Mouse (Mus musculus): ENCODE data around the gene Vwa5a. TPM values are rescaled to one million over a fixed set of nuclear protein-coding genes. Genes with fewer than 3 reads are reported as not detected.
A peak's percentile ranks its signal among the peaks of the same experiment; 100 is the strongest.

Vwa5a gene
- 92.0 and 92.3 TPM in 2 replicates for polyA plus RNA-seq (2011; ENCODE audit: insufficient read length, low read depth, missing spikeins)

DNA sequence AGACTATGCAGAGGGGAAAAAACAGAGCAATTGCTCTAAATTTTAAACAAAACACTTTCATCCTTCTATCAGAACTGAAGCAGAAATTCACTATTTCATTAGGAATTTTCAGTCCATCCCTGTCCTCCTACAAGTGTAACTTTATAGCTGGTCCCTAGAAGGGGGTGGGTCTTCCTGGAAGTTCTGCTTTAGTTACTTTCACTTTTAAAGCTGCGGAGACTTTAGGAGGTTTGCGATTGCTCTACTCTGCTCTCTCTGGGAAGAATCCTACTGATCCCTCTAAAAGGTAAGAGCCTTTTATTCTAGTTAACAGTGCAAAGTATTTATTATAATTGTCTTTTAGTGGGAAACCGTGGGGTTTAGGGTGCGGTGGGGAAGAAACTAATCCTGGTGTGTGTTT lies at the start of gene Vwa5a:
Gene Vwa5a (plus strand): TSS at position 167 of the 400 bp plus-strand sequence.
- TF ChIP-seq POLR2A (IDR thresholded peaks at IDR 0.05; ENCODE audit: low read depth, low read length) (peak; percentile 46; the same call in 1 of the 2 replicates), CTCF (IDR thresholded peaks at IDR 0.05; ENCODE audit: borderline replicate concordance, insufficient read depth, low read length) (no peak)

DNA sequence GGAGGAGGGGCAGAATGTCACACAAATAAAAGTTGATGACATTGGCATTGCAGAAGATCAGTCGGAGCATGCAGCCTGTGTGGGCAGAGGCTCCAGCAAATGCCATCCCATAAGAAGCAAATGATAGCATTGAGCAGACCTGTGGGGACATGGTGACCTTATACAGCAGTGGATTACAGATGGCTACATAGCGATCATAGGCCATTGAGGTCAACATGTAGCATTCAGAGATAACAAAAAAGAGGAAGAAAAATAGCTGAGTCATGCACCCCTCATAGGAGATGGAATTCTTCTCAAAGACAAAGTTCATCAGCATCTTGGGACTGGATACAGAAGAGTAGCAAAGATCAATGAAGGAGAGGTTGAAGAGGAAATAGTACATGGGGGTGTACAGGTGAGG lies 45.2 kb upstream of the Vwa5a start:
- no peaks in the 10 kb centered on the region for H3K4me1 ChIP-seq (ENCODE audit: control insufficient read depth, insufficient read depth, low read length)
- no peak overlapping the region for H3K4me3 ChIP-seq (ENCODE audit: insufficient read depth, low read length)
- TF ChIP-seq POLR2A (IDR thresholded peaks at IDR 0.05; ENCODE audit: low read depth, low read length) (no peak), CTCF (IDR thresholded peaks at IDR 0.05; ENCODE audit: borderline replicate concordance, insufficient read depth, low read length) (no peak)
- H3K27ac ChIP-seq (ENCODE audit: insufficient read depth, low read length), result no peak overlapping the region

More for the DNA sequence above, at the start of gene Vwa5a:
- peak within 1 kb of the TSS; percentile 70 for H3K4me3 ChIP-seq (ENCODE audit: insufficient read depth, low read length)
- peaks cover 10% of the 10 kb centered on the region for H3K4me1 ChIP-seq (ENCODE audit: control insufficient read depth, insufficient read depth, low read length)
- peak within 1 kb of the TSS; percentile 95 for H3K27ac ChIP-seq (ENCODE audit: insufficient read depth, low read length)

DNA sequence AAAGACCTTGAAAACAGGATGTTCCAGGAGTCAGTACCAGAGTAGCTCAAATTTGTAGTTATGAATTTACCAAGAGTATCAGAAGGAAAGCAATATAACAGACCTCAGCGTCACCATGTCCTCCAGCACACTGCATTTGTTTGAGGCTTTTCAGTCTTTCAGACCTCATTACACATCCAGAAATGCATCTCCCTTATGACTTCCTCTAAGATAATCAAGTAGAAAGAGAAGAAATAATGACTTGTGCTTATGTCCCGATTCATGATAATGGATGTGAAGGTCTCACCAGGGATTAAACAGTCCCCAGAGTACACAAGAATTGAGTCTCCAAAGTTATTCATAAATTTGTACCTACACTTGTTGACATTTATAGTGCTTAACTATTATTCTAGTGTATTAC lies 43.6 kb upstream of the Vwa5a start, which contains the start of gene Olfr918:
Gene Olfr918 (minus strand): TSS at position 101 of the 400 bp plus-strand sequence.
- no peak for TF ChIP-seq CTCF (IDR thresholded peaks at IDR 0.05; ENCODE audit: borderline replicate concordance, insufficient read depth, low read length)
- TF ChIP-seq POLR2A (IDR thresholded peaks at IDR 0.05; ENCODE audit: low read depth, low read length), result no peak
- Histone ChIP-seq H3K4me3 (ENCODE audit: insufficient read depth, low read length) (no peak within 1 kb of the TSS), H3K27ac (ENCODE audit: insufficient read depth, low read length) (no peak within 1 kb of the TSS), H3K4me1 (ENCODE audit: control insufficient read depth, insufficient read depth, low read length) (no peaks in the 10 kb centered on the region)

DNA sequence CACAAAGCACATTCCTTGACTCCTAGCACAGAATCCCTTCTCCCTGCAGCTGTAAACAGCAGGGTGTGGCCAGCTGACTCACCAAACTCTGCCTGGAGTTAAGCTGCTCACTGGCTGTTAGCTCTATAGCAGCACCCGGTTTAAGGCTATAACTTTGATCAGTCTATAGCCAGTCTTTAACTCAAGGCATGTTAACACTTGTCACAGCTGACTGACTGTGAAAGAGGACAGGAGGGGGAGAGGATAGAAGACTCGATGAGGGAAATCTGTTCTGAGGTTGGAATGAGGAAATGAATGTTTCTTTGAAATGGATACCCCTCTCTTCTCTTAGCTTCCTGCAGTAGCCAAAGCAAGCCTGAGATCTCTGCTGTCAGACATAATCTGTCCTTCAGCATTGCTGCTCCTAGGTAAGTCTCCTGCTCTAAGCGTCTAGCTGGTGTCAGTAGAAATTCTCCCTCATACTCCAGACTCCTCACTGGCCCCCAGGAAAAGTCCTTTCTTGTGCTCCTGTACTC lies 916 bp downstream of the Vwa5a start:
- peak overlapping the region; percentile 70 for H3K4me3 ChIP-seq (ENCODE audit: insufficient read depth, low read length)
- no peak for TF ChIP-seq CTCF (IDR thresholded peaks at IDR 0.05; ENCODE audit: borderline replicate concordance, insufficient read depth, low read length)
- TF ChIP-seq POLR2A (IDR thresholded peaks at IDR 0.05; ENCODE audit: low read depth, low read length), result peak; percentile 37; the same call in 1 of the 2 replicates
- peak overlapping the region; percentile 95 for H3K27ac ChIP-seq (ENCODE audit: insufficient read depth, low read length)
- peaks cover 10% of the 10 kb centered on the region for H3K4me1 ChIP-seq (ENCODE audit: control insufficient read depth, insufficient read depth, low read length)

DNA sequence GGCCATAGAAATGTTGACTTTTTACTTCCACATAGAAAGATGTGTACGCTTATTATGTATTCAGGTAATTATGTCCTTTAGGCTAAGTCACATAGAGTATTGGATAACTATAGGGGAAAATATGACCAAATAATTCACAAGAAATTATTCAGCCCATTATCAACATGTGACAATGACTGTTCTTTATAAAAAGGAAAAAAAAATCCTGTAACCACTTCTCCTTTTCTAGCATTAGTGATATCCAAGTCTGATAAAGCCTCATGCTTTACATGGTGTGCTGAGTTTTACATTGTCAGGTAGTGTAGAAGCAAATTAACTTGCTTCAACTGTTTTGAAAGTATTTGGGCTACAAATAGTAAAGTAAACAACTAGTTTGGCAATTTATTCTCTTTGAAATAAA lies 6.0 kb downstream of the Vwa5a start:
- Histone ChIP-seq H3K27ac (ENCODE audit: insufficient read depth, low read length) (no peak overlapping the region), H3K4me3 (ENCODE audit: insufficient read depth, low read length) (no peak overlapping the region), H3K4me1 (ENCODE audit: control insufficient read depth, insufficient read depth, low read length) (peaks cover 7% of the 10 kb centered on the region)
- TF ChIP-seq POLR2A (IDR thresholded peaks at IDR 0.05; ENCODE audit: low read depth, low read length) (no peak), CTCF (IDR thresholded peaks at IDR 0.05; ENCODE audit: borderline replicate concordance, insufficient read depth, low read length) (no peak)

DNA sequence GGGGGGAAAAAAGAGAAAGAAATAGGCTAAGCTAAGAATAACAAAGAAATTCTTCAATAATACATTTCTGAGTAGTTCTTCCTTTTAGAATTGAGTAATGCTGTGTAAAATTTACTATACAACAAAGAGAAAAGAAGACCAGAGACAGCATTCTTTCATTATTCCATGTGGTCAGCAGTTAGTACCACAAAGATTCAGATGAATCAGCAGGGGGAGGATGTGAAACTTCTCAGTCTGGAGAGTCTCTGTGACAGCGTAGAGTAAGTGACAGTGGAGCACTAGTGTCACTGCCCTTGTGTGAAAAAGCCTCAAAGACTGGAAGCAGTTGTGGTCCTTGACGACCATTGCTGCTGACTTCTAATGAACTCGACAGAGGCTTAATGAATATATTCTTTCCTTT lies 10.2 kb downstream of the Vwa5a start:
- H3K4me3 ChIP-seq (ENCODE audit: insufficient read depth, low read length), result no peak overlapping the region
- H3K27ac ChIP-seq (ENCODE audit: insufficient read depth, low read length), result no peak overlapping the region
- TF ChIP-seq CTCF (IDR thresholded peaks at IDR 0.05; ENCODE audit: borderline replicate concordance, insufficient read depth, low read length) (no peak), POLR2A (IDR thresholded peaks at IDR 0.05; ENCODE audit: low read depth, low read length) (no peak)
- H3K4me1 ChIP-seq (ENCODE audit: control insufficient read depth, insufficient read depth, low read length), result no peaks in the 10 kb centered on the region

DNA sequence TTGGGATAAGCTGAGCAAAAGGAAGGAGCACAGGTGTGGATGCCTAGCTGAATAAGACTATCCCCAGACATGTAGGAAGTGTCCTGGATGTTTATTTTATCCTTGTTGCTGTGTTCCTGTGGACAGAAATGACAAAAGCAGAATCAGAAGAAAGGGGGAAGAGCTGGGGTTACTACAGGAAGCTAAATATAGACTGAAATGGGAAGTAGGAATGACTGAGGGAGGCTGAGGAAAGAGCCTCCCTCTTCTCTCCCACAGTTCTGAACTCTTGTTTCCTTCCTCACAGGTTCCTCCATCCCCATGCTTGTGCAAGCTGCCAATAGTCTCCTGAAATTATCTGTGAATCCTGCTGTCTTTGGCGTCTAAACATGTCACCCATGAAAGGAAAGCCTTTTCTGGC lies 23.3 kb downstream of the Vwa5a start:
- no peaks in the 10 kb centered on the region for H3K4me1 ChIP-seq (ENCODE audit: control insufficient read depth, insufficient read depth, low read length)
- TF ChIP-seq POLR2A (IDR thresholded peaks at IDR 0.05; ENCODE audit: low read depth, low read length) (no peak), CTCF (IDR thresholded peaks at IDR 0.05; ENCODE audit: borderline replicate concordance, insufficient read depth, low read length) (no peak)

DNA sequence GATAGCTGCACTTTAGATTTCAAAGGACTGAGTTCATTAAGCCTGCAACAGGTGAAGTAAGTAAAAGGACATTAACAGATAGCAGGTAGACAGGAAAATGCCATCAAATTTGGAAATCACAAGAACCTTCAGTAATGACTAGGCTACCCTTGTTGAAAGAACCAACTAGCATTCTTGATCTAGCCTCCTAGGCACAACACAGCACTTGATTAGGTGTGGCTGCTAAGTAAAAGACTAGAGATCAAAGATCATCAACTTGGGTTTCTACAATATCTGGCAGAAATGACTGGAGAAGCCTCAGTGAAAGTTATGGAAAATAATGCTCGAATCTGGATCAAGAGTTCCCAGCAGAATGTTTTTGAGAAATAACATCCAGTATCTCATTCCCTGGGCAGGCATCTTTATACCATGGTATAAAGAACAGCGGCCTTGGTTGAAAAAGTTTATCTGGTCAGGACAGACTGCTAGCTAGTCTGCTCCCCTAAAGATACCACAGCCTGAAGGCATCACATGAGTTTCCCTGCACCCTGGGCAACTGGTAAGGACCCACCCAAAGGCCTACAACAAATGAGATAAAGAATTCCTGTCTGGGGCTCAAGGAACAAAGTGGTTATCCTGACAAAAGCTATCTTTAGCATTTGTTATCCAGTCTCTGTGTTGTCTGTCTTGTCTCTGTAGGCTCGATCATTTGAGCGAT lies 26.7 kb downstream of the Vwa5a start:
- TF ChIP-seq POLR2A (IDR thresholded peaks at IDR 0.05; ENCODE audit: low read depth, low read length), result no peak
- no peak for TF ChIP-seq CTCF (IDR thresholded peaks at IDR 0.05; ENCODE audit: borderline replicate concordance, insufficient read depth, low read length)
- Histone ChIP-seq H3K27ac (ENCODE audit: insufficient read depth, low read length) (no peak overlapping the region), H3K4me1 (ENCODE audit: control insufficient read depth, insufficient read depth, low read length) (no peaks in the 10 kb centered on the region), H3K4me3 (ENCODE audit: insufficient read depth, low read length) (no peak overlapping the region)

More for the DNA sequence above, 23.3 kb downstream of the Vwa5a start:
- Histone ChIP-seq H3K27ac (ENCODE audit: insufficient read depth, low read length) (no peak overlapping the region), H3K4me3 (ENCODE audit: insufficient read depth, low read length) (no peak overlapping the region)

DNA sequence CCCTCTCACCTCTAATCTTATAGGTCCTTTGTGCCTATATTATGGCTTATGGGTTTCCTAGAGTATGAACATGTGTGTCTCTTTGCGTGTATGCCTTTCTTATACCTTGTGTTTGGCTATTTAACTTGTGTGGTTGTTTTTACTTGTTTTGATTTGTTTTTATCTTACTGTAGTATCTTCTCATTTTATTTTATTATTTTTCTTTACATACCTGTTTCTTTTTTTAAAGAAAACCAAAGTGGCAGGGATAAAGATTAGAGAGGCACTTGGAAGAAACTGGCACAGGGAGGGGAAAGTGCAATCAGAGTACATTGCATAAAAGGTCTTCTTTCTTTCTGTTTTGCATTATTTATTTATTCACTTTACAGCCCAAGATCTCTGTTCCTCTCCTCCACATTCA lies 33.9 kb downstream of the Vwa5a start, which contains the start of gene Olfr920:
Gene Olfr920 (plus strand): TSS at position 301 of the 400 bp plus-strand sequence.
- TF ChIP-seq CTCF (IDR thresholded peaks at IDR 0.05; ENCODE audit: borderline replicate concordance, insufficient read depth, low read length) (no peak), POLR2A (IDR thresholded peaks at IDR 0.05; ENCODE audit: low read depth, low read length) (no peak)
- Histone ChIP-seq H3K4me3 (ENCODE audit: insufficient read depth, low read length) (no peak within 1 kb of the TSS), H3K27ac (ENCODE audit: insufficient read depth, low read length) (no peak within 1 kb of the TSS), H3K4me1 (ENCODE audit: control insufficient read depth, insufficient read depth, low read length) (no peaks in the 10 kb centered on the region)

DNA sequence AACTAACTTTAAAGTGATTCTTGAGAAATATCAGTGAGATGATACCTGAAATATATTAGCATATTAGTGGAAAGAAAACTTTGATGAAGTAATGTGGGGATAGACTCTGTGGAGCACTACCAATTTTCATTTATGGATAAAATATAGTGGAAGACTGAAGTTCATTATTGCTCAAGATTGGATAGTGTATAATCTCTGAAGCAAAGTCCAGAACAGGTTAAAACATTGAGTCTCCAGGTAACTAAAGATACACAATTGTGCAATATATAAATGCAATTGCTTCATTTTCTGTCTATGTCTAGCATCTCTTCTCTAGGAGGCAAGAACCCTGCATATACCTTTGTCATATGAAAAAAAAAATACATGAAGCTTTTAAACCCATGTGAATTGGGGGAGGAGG lies 54.7 kb downstream of the Vwa5a start, which contains the start of gene Olfr921:
Gene Olfr921 (plus strand): TSS at position 301 of the 400 bp plus-strand sequence.
- Histone ChIP-seq H3K27ac (ENCODE audit: insufficient read depth, low read length) (no peak within 1 kb of the TSS), H3K4me1 (ENCODE audit: control insufficient read depth, insufficient read depth, low read length) (no peaks in the 10 kb centered on the region), H3K4me3 (ENCODE audit: insufficient read depth, low read length) (no peak within 1 kb of the TSS)
- TF ChIP-seq CTCF (IDR thresholded peaks at IDR 0.05; ENCODE audit: borderline replicate concordance, insufficient read depth, low read length) (no peak), POLR2A (IDR thresholded peaks at IDR 0.05; ENCODE audit: low read depth, low read length) (no peak)
